Mouse (Mus musculus) induced T-regulatory cell, adult 2 months (primary cell): ENCODE data around the gene Chpf.

Experiments
- DNase-seq: peaks from one replicate; pipeline ENCODE4 v3.0.0-alpha.2; 2012; ENCODE audit warnings: low read depth

The Chpf gene

GRCm38 (mm10) chr1:75478916-75479634 lies at the start of gene Chpf, which contains the start of gene Tmem198:
Gene Chpf (minus strand): TSS chr1:75479307.
Gene Tmem198 (plus strand): TSS chr1:75479532.
- DNase-seq: peak; percentile 96

DNA sequence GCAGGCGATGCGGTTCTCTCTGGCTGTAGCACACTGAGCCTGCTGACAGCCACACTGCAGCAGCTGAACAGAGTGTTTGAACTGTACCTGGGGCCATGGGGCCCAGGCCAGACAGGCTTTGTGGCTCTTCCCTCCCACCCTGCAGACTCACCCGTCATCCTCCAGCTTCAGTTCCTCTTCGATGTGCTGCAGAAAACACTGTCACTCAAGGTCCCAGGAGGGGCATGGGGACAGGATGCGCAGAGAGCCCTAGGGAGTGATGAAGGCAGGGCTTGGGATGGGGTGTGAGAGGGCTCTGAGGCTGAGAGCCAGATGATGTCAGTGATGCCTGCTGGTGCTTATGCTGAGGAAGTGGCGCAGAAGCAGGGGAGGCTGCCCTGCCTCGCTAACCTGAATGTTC lies 45.6 kb upstream of the Chpf start:
- DNase-seq: no peak

- DNase-seq: peak; percentile 96
Observed at GRCm38 (mm10) chr1:75521321-75522031, 42.4 kb upstream of the Chpf start, which contains the start of gene Stk11ip. Gene Stk11ip (plus strand): TSS chr1:75521529.

GRCm38 (mm10) chr1:75519576-75519975 lies 40.5 kb upstream of the Chpf start:
- DNase-seq: no peak

DNA sequence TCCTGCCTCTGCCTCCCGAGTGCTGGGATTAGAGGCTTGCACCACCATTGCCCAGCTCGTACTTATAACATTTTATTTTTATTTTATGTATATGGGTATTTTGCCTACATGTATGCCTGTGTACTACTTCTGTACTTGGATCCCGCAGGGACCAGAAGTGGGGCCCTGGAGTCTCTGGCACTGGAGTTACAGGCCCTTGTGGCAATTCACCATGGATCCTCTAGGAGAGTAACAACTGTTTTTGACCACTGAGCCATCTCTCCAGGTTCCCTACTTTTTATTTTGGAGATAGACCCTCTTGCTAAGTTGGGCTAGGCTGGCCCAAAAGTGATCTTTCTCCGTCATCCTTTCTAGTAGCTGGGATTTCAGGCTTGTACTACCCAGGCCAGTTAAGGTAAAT lies 39.3 kb upstream of the Chpf start:
- no peak for DNase-seq

- no peak for DNase-seq
Observed at GRCm38 (mm10) chr1:75517984-75518383, 38.9 kb upstream of the Chpf start.

DNA sequence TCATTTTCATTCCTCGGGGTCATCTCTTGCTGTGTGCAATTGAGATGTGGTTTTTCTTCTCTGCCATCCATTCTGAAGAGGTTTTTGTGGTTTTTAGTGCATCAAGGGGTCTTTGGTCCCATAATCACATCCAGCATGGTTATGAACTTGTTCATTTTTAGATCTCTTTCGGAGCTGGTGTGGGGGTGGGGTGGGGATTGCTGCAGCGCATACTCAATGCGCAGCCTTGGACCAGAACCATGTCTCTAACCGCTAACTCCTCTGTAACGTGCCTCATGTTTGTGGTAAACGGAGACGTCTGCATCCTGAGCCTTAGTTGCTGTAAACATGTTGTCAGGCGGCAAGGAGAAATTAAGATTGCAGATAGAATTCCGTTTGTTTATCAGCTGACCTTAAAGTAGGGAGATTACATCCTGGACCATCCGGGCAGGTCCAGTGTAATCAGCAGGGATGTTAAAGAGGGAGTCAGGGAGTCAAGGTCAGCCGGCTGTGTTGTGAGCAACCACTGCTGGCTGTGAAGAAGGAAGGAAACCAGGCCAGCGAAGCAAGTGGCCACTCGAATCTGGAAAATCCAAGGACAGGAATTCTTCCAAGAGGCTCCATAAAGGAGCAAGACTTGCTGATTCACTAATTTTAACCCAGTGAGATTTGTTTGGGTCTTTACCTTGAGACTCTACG lies 37.7 kb upstream of the Chpf start:
- peak; percentile 15 for DNase-seq

DNA sequence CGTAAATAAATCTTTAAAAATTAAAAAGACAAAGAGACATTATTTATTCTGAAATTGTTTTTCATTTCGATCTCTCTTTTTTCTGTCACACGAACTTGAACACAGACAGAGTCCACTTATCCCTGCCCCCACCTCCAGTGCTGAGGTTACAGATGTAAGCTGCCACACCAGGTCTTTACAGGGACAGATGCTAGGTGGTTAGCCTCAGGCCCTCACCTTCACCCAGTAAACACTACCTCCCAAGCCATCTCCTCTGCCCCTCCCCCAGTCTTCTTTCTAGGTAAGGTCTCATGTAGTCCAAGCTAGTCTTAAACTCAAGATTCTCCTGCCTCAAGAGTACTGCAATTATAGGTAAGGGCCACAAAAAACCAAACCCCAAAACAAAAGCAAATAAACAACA lies 33.4 kb upstream of the Chpf start:
- DNase-seq: no peak

GRCm38 (mm10) chr1:75511437-75512210 lies 32.5 kb upstream of the Chpf start:
- no peak for DNase-seq

DNA sequence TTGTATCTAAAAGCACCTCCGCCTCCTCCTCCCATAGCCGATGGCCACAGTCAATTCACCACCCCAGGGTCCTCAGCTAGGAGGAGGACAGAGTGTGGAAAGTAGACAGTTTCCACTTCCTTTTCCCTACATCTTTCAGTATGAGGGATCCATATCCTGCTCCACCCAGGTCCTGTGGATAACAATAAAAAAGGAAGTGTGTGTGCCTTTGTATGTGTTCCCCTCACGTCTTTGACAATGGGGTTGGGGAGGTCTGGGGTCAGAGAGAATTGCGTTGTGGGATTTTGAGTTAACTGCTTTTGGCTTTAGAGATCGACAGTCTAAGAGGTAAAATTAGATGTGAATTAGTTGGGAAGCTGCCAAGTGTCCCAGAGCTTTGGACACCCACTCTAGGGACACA lies 31.0 kb upstream of the Chpf start:
- no peak for DNase-seq

DNA sequence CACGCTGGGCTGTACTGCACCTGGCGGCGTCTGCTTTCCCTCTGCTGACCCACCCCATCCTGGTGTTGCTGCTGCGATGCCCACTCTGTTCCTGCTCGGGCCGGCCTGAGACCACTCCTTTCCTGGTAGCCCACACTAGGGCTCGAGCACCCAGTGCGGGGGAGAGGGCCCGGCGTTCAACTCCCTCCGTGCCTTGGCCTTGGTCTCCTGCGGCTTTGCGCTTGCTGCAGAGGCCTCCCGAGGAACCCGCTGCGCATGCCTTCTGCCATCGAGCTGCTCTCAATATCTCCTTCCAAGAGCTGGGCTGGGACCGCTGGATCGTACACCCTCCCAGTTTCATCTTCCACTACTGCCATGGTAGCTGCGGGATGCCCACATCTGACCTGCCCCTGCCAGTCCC lies 30.5 kb upstream of the Chpf start:
- no peak for DNase-seq

GRCm38 (mm10) chr1:75507006-75507405 lies 27.9 kb upstream of the Chpf start, which contains the start of gene Inha:
Gene Inha (plus strand): TSS chr1:75507077.
- DNase-seq: no peak

DNA sequence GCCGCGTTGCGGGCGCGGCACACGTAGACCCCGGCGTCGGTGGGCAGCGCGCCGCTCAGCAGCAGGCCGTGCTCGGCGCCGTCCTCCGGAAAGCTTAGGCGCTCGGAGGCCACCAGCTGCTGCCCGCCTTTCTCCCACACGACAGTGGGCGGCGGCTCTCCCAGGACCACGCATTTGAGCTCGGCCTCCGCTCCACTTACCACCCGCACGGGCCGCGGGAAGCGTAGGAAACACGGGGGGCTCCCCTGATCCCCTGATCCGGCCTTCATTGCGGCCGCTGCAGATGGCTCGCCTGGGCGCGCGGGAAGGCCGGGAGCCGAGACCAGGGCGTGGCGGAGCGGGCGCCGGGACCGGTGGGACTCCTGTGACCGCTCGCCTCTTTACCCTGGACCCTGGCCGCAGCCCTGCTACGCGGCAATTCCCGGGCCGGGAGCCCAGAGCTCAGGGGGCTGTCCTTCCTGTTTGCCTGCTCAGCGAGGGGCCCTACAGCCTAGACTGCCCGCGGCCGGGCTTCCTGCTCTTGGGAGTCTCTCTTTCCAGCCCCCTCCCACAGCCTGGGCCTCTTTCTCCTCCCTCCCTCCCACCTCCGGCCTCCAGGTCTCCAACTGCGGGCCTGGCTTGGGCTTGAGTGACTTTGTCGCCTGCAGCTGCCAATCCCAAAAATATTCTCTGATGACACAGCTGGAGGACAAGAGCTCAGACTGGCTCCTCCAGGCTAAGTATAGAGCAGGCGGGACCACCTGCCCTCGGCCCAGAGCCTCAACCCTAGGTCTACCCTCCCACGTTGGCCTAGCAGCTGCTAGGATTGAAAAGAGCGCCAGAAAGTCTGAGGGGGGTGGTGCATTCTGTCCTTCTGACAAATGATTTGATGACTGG lies 27.1 kb upstream of the Chpf start, which contains the start of gene Obsl1:
Gene Obsl1 (minus strand): TSS at position 497 of the 876 bp plus-strand sequence.
- no peak for DNase-seq

DNA sequence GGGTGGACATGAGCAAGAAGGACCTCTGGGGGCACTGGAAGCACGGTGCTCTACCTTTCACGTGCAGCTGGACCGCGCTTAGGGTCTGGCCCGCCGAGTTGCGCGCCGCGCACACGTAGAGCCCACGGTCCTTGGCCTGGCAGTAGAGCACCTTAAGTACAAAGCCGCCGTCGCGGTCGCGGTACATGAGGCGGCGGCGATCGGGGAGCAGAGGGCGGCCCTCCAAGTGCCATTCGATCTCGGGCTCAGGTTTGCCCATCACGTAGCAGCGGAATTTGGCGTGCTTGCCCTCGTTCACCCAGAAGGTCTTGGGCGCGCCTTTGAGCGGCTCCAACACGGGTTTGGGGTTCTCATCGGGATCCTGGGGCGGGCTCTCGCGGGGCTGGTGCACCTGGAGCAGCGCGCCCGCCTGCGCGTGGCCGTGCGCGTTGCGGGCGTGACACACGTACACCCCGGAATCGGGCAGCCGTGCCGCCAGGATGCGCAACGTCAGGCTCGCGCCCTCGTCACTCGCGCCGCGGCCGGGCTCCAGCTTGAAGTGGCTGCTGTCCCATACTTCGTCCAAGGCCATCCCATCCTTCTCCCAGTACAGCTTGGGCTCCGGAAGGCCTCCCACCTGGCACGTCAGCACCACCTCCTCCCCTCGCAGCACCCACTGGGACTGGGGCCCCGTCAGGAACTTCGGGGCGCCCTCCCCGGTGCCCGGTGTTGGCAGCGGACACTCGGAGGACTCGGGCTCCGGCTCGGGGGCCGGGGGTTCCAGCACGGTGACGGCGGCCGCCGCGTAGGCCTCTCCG lies 26.2 kb upstream of the Chpf start:
- DNase-seq: peak; percentile 20

DNA sequence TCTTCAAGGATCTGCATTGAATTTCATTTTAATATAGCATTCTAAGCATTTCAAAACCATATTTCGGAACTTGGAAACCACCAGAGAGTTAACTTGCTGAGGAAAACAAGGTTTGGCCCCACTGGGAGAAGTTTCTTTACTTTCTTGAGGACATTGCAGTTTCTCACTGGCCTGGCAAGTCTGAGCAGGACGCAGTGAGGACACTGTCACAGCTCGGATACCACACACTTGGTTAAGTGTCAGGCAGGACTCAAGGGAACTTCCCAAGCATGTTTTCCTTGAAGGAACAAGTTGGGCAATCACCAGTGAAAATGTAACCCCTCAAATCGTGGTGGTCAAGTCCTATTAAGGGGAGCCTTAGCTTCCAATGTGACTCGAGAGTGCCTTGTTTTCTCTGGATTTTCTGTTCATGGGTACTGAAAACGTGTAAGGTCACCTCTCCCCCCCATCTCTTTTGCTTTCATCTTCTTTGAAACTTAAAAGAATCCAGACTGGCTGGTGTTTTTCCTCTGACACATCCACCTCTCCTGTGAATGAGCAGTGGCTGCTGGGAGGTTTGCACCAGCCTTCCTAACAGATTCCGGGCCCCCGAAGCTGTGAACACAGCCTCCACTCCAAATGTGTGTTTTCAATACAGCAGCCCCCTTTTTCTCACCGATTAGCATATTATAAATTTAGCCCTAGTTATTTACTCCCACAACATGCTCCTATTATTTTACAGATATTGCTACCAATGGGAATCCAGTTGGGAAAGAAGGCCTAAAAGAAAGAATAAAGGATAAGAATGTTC lies 25.3 kb upstream of the Chpf start:
- DNase-seq: no peak

- DNase-seq: no peak
Observed at GRCm38 (mm10) chr1:75503651-75503980, 24.5 kb upstream of the Chpf start.

- no peak for DNase-seq
Observed at GRCm38 (mm10) chr1:75502945-75503650, 24.0 kb upstream of the Chpf start.

GRCm38 (mm10) chr1:75501905-75502304 lies 22.8 kb upstream of the Chpf start:
- DNase-seq: no peak

DNA sequence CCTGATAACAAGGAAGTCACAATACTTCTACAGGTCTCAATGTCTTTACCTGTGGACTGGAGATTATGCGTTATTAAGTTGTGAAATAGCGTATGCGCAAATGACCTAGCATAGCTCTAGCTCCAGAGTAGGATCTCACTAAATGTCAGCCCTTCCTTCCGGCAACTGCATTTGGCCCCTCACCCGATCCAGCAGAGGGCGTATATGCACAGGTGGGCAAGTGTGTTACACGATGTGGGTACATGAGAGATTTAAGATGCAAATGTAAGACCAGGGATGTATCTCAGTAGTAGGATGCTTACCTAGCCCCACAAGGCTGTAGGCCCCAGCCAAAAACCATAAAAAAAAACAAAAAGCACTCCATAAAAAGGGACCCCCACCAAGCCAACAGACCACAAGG lies 20.3 kb upstream of the Chpf start:
- DNase-seq: no peak
